Mouse (Mus musculus) embryonic fibroblast, embryonic 13.5 days (primary cell): ENCODE measurements around the gene Olfr429.

ENCODE experiments used
- CTCF ChIP-seq: IDR thresholded peaks from 2 replicates; pipeline ENCODE4 v1.5.1; 2011; ENCODE audit warnings: mild to moderate bottlenecking, control low read depth, low read length, moderate library complexity, borderline replicate concordance; ENCODE audit not compliant: insufficient read depth
- POLR2A ChIP-seq: IDR thresholded peaks from 2 replicates; pipeline ENCODE4 v1.6.1; 2011; ENCODE audit warnings: low read depth, mild to moderate bottlenecking, control low read depth, low read length, moderate library complexity

GRCm38 (mm10) chr1:174131999-174132398, 47.9 kb downstream of the Olfr429 start:
- TF ChIP-seq CTCF (no peak), POLR2A (no peak)
